Mouse (Mus musculus): ENCODE measurements around the gene Srd5a1. TPM values are rescaled to one million over a fixed set of nuclear protein-coding genes. Genes with fewer than 3 reads are reported as not detected.
"Not testable (repeated sequence)": the region's sequence is repeated elsewhere in the genome, so short reads cannot be mapped to it uniquely, and the experiment has no call there.

The Srd5a1 gene
- polyA plus RNA-seq, 1 experiment from 2014 or later = 24.1 TPM

DNA sequence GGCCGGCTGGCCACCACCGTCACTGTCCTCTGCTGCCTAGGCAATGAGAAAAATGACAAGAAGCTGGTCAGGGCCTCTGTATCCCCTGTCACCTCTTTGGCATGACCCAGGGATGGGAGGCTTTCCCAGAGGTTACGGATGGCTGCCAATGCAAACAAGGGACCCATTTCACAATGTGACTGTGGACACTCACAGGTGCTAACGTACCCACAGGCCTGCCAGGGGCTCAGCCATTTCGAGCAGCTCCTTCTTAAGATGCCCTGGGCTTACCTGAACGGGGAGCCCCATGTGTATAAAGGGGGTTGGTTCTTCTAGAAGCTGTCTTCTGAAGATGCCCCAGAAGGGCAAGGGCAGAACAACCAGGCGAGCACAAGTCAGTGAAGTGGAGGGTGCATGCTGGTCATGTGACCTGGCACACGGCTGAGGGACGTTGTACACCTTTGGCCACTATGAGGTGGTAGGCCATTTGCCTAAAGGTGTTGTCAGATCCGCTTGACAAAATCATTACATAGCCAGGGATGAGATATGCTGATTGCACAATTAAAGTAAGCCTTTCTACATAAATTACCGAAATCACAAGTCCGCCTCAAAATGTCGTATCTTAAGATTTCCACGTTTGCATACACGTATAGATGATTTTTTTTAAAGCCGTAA lies 33.9 kb downstream of the Srd5a1 start:
- H3K4me3 ChIP-seq (ENCODE audit: low read length) = no peak overlapping the region
- no peak overlapping the region for H3K9ac ChIP-seq (ENCODE audit: low read depth, low read length)
- no peaks in the 10 kb centered on the region for H3K4me1 ChIP-seq (ENCODE audit: control insufficient read depth, insufficient read depth, low read length)
- H3K9me3 ChIP-seq (ENCODE audit: control insufficient read depth, low read length) = no peaks in the 10 kb centered on the region
- no peak overlapping the region for H3K4me2 ChIP-seq (replicated peaks; ENCODE audit: low read depth, low read length)
- no peak overlapping the region for H3K27ac ChIP-seq (ENCODE audit: low read depth, low read length)
- no peaks in the 10 kb centered on the region for H3K36me3 ChIP-seq (ENCODE audit: control insufficient read depth, insufficient read depth, low read length)
- WGBS = 81% methylated on average over 16 of the region's 16 CpGs
- no peaks in the 10 kb centered on the region for H3K27me3 ChIP-seq (ENCODE audit: control insufficient read depth, insufficient read depth, low read length)
- no peak for ATAC-seq (ENCODE audit: low FRiP score, low TSS enrichment)

DNA sequence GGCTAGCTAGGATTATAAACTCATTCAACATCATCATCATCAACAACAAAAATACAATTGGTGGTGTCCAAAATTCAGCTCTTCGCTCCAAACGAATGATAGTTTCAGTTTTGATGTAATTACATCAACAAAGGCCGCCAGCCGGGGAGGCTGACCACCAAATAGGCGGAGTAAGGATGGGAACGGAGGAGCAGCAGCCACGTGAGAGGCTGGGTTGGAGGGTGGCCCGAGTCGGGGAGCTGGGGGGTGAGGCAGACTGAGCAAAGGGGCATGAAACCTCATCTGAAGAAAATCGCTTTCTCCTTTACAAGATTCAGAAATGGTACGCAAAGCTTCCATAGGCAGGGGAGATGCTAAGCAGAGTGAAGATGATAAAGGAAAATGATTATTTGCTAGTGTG lies 34.6 kb downstream of the Srd5a1 start:
- WGBS = 64% methylated on average over 11 of the region's 11 CpGs
- no peak for ATAC-seq (ENCODE audit: low FRiP score, low TSS enrichment)

DNA sequence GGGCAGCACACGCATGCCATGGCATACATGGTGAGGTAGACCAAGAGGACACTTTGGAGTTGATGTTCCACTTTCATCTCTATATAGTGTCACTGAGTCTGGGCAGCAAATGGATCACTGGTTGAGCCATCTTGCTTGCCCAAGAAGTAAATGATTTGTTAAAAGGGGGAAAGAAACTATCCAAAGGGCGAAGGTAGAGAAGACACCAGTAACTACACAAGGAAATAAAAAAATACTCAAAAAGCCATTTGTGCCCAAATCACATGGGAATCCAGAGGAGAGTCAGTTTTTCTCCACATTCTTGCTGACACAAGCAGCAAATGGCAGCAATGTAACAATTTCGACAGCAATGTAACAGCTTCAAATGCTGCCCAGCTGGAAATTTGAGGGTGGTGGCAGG lies 38.6 kb downstream of the Srd5a1 start:
- H3K27ac ChIP-seq (ENCODE audit: low read depth, low read length) = no peak overlapping the region
- no peak overlapping the region for H3K4me2 ChIP-seq (replicated peaks; ENCODE audit: low read depth, low read length)
- no peak for ATAC-seq (ENCODE audit: low FRiP score, low TSS enrichment)
- 93% methylated on average over 3 of the region's 3 CpGs for WGBS
- H3K9ac ChIP-seq (ENCODE audit: low read depth, low read length) = no peak overlapping the region
- H3K27me3 ChIP-seq (ENCODE audit: control insufficient read depth, insufficient read depth, low read length) = no peaks in the 10 kb centered on the region
- no peaks in the 10 kb centered on the region for H3K9me3 ChIP-seq (ENCODE audit: control insufficient read depth, low read length)
- H3K4me1 ChIP-seq (ENCODE audit: control insufficient read depth, insufficient read depth, low read length) = no peaks in the 10 kb centered on the region
- H3K4me3 ChIP-seq (ENCODE audit: low read length) = no peak overlapping the region
- no peaks in the 10 kb centered on the region for H3K36me3 ChIP-seq (ENCODE audit: control insufficient read depth, insufficient read depth, low read length)

More for the DNA sequence above, 34.6 kb downstream of the Srd5a1 start:
- no peaks in the 10 kb centered on the region for H3K36me3 ChIP-seq (ENCODE audit: control insufficient read depth, insufficient read depth, low read length)
- no peak overlapping the region for H3K4me2 ChIP-seq (replicated peaks; ENCODE audit: low read depth, low read length)
- H3K4me1 ChIP-seq (ENCODE audit: control insufficient read depth, insufficient read depth, low read length) = no peaks in the 10 kb centered on the region
- no peak overlapping the region for H3K27ac ChIP-seq (ENCODE audit: low read depth, low read length)
- no peak overlapping the region for H3K4me3 ChIP-seq (ENCODE audit: low read length)
- no peaks in the 10 kb centered on the region for H3K27me3 ChIP-seq (ENCODE audit: control insufficient read depth, insufficient read depth, low read length)
- no peaks in the 10 kb centered on the region for H3K9me3 ChIP-seq (ENCODE audit: control insufficient read depth, low read length)
- H3K9ac ChIP-seq (ENCODE audit: low read depth, low read length) = no peak overlapping the region

DNA sequence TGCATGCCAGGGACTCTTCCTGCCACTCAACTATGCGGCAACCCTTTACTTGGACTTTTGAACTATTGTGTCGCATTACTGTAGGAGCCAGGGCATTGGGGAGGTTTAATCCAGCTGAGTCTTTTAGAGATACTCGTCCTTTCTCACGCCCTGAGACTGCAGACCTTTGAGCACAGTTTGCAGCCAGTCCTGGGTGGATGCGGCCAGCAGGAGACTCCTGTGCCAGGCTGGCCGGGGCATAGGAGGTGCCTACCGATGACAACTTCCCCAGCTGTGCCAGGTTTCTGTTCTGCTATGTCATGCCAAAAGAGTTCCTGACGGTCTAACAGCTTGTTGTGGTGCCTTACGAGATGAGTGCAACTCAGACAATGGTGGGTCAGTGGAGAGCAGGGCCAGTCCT lies 42.0 kb downstream of the Srd5a1 start:
- WGBS = 85% methylated on average over 9 of the region's 9 CpGs
- H3K4me3 ChIP-seq (ENCODE audit: low read length) = no peak overlapping the region
- no peaks in the 10 kb centered on the region for H3K9me3 ChIP-seq (ENCODE audit: control insufficient read depth, low read length)
- H3K36me3 ChIP-seq (ENCODE audit: control insufficient read depth, insufficient read depth, low read length) = no peaks in the 10 kb centered on the region
- no peak for ATAC-seq (ENCODE audit: low FRiP score, low TSS enrichment)
- no peaks in the 10 kb centered on the region for H3K27me3 ChIP-seq (ENCODE audit: control insufficient read depth, insufficient read depth, low read length)
- no peaks in the 10 kb centered on the region for H3K4me1 ChIP-seq (ENCODE audit: control insufficient read depth, insufficient read depth, low read length)
- H3K4me2 ChIP-seq (replicated peaks; ENCODE audit: low read depth, low read length) = no peak overlapping the region
- no peak overlapping the region for H3K9ac ChIP-seq (ENCODE audit: low read depth, low read length)
- H3K27ac ChIP-seq (ENCODE audit: low read depth, low read length) = no peak overlapping the region

DNA sequence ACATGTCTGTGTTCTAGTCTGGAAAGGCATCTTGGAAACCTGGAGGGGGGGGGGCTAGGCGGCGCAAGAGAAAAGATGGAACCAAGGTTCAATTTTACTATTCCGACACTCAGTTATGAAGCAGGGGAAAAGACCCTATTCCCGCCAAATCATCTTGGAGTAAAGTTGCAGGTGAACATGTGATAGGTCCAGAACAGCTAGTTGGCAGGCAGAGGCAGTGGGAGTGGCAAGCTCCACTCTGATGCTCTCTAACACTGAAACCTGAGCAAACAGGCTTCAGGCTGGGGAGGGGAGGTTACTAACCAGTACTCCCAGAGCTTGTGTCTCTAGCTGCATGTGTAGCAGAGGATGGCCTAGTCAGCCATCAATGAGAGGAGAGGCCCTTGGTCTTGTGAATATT lies 45.8 kb downstream of the Srd5a1 start:
- not testable (repeated sequence) for H3K4me3 ChIP-seq (ENCODE audit: low read length); H3K4me2 ChIP-seq (replicated peaks; ENCODE audit: low read depth, low read length); H3K27me3 ChIP-seq (ENCODE audit: control insufficient read depth, insufficient read depth, low read length); H3K27ac ChIP-seq (ENCODE audit: low read depth, low read length); H3K9me3 ChIP-seq (ENCODE audit: control insufficient read depth, low read length); H3K4me1 ChIP-seq (ENCODE audit: control insufficient read depth, insufficient read depth, low read length); ATAC-seq (ENCODE audit: low FRiP score, low TSS enrichment); H3K9ac ChIP-seq (ENCODE audit: low read depth, low read length); H3K36me3 ChIP-seq (ENCODE audit: control insufficient read depth, insufficient read depth, low read length)
- WGBS = 92% methylated on average over 4 of the region's 4 CpGs

DNA sequence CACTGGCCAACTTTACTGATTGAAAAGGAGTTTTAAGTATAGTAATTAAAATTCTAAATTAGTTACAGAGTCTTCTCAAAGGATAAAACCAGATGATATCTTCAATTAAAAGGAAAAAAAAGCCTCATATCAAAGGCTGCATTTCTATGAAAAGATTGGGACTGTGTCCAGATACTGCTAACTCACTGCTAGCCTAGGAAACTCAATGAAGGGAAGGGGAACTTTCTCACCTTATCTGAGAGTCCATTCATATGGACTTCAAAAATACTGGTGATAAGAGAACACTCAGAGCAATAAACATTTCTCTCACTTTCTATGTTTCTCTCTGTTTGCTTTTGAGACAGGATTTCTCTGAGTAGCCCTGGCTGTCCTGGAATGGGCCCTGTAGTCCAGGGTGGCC lies 46.7 kb downstream of the Srd5a1 start:
- ATAC-seq (ENCODE audit: low FRiP score, low TSS enrichment) = no peak
- Histone ChIP-seq H3K4me1 (ENCODE audit: control insufficient read depth, insufficient read depth, low read length) (no peaks in the 10 kb centered on the region; the same call in 1 of the 2 replicates), H3K27ac (ENCODE audit: low read depth, low read length) (no peak overlapping the region), H3K9ac (ENCODE audit: low read depth, low read length) (no peak overlapping the region), H3K27me3 (ENCODE audit: control insufficient read depth, insufficient read depth, low read length) (no peaks in the 10 kb centered on the region), H3K4me2 (replicated peaks; ENCODE audit: low read depth, low read length) (no peak overlapping the region), H3K4me3 (ENCODE audit: low read length) (no peak overlapping the region), H3K9me3 (ENCODE audit: control insufficient read depth, low read length) (no peaks in the 10 kb centered on the region), H3K36me3 (ENCODE audit: control insufficient read depth, insufficient read depth, low read length) (no peaks in the 10 kb centered on the region)

DNA sequence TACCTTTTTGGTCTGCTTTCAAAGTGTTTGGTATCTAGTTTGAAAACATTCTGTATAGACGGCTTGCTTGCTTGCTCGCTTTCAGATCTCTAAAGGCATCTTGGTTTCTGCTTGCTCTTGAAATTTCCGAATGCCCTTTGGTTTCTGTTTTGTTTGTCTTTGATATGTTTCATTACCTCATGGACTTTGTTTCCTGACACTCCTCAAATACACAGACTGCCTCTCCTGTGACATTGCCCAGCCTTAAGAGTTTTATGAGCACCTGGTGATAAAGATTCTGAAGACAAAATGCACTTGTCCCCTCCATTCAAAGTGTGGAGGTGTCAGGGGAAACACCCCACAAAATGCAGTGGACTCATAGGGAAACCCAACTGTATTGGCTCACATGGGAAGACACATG lies 47.3 kb downstream of the Srd5a1 start:
- ATAC-seq (ENCODE audit: low FRiP score, low TSS enrichment) = no peak
- 36% methylated on average over 3 of the region's 3 CpGs for WGBS

DNA sequence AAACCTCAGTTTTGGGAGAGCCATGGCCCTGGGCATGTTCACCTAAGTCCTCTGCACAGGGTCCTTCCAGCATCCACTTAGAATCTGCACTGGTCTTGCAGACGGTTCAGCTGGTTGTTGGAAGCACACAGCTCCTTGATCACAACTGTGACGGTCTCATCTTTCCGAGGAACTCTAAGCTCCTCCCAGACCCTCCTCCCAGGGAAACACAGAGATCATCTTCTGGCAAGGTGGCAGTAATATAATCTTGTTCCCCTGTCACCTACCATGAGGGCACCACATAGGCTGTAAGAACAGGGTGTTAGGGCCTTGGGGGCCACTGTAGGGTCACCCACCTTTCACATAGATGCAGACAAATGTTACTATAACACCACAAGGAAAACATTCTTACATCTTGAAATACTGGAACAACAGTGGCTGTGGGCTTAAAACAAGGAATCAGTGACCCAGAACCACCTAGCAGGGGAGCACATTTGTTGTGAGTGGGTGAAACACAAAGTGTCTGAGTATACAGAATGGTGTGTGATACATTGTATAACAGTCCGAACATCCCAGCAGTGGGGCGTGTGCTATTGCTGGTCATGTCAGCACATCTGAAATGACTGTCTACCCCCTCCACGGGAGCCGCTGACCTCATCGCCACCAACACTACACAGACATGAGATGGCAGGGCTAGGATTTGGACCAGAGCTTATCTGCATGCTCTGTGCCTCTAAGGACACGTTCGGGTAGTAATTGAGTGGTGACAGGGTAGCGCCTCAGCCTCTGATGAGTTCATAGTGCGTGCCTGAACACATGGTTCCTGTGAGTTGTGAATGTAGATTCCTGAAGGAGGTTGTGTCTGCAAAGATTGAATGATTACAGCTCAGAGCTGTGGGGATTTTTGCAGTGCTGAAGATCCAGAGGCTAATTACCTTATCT lies 48.3 kb downstream of the Srd5a1 start:
- no peaks in the 10 kb centered on the region for H3K36me3 ChIP-seq (ENCODE audit: control insufficient read depth, insufficient read depth, low read length)
- peak; percentile 84 for ATAC-seq (ENCODE audit: low FRiP score, low TSS enrichment)
- WGBS = 33% methylated on average over 12 of the region's 12 CpGs

More for the DNA sequence above, 47.3 kb downstream of the Srd5a1 start:
- Histone ChIP-seq H3K9ac (ENCODE audit: low read depth, low read length) (no peak overlapping the region), H3K4me3 (ENCODE audit: low read length) (no peak overlapping the region), H3K9me3 (ENCODE audit: control insufficient read depth, low read length) (no peaks in the 10 kb centered on the region), H3K27me3 (ENCODE audit: control insufficient read depth, insufficient read depth, low read length) (no peaks in the 10 kb centered on the region), H3K4me2 (replicated peaks; ENCODE audit: low read depth, low read length) (no peak overlapping the region), H3K36me3 (ENCODE audit: control insufficient read depth, insufficient read depth, low read length) (no peaks in the 10 kb centered on the region), H3K4me1 (ENCODE audit: control insufficient read depth, insufficient read depth, low read length) (no peaks in the 10 kb centered on the region; the same call in 1 of the 2 replicates), H3K27ac (ENCODE audit: low read depth, low read length) (no peak overlapping the region)

DNA sequence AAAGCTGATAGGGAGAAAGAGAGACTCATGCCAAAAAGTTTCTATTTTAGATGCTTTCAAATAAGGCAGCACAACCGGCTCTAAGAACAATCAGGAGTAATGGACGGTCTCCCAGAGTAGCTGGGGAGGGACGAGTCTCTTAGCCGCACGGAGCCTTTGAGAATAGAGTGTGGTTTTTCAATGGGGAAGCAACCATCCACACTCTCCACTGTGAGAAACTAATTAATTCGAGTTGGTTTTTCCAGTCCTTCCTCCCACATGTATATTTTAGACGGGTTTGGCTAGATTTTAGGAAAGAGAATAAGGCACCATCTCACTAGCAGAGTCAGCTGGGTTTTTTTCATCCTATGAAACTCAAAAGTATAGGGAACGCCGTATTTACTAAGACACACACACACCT lies 49.2 kb downstream of the Srd5a1 start:
- Histone ChIP-seq H3K27ac (ENCODE audit: low read depth, low read length) (no peak overlapping the region), H3K4me3 (ENCODE audit: low read length) (no peak overlapping the region), H3K27me3 (ENCODE audit: control insufficient read depth, insufficient read depth, low read length) (no peaks in the 10 kb centered on the region), H3K36me3 (ENCODE audit: control insufficient read depth, insufficient read depth, low read length) (no peaks in the 10 kb centered on the region), H3K4me1 (ENCODE audit: control insufficient read depth, insufficient read depth, low read length) (no peaks in the 10 kb centered on the region; the same call in 1 of the 2 replicates), H3K9me3 (ENCODE audit: control insufficient read depth, low read length) (no peaks in the 10 kb centered on the region), H3K9ac (ENCODE audit: low read depth, low read length) (no peak overlapping the region), H3K4me2 (replicated peaks; ENCODE audit: low read depth, low read length) (no peak overlapping the region)
- no peak for ATAC-seq (ENCODE audit: low FRiP score, low TSS enrichment)
- WGBS = 75% methylated on average over 9 of the region's 9 CpGs

More for the DNA sequence above, 48.3 kb downstream of the Srd5a1 start:
- Histone ChIP-seq H3K9ac (ENCODE audit: low read depth, low read length) (no peak overlapping the region), H3K4me3 (ENCODE audit: low read length) (no peak overlapping the region), H3K4me2 (replicated peaks; ENCODE audit: low read depth, low read length) (no peak overlapping the region), H3K9me3 (ENCODE audit: control insufficient read depth, low read length) (no peaks in the 10 kb centered on the region), H3K4me1 (ENCODE audit: control insufficient read depth, insufficient read depth, low read length) (no peaks in the 10 kb centered on the region; the same call in 1 of the 2 replicates), H3K27me3 (ENCODE audit: control insufficient read depth, insufficient read depth, low read length) (no peaks in the 10 kb centered on the region), H3K27ac (ENCODE audit: low read depth, low read length) (no peak overlapping the region)

Data from kidney, embryonic 14.5 days (tissue).